In genomic region chr10:45410624-45411341, GRCm38 (mm10) we compare ENCODE assay signal across 13 mouse cellular contexts.
DNase-seq lines count a peak whose midpoint lies in the region; ATAC-seq and TF ChIP-seq lines count a peak whose summit lies in the region.
"Had no signal": no experiment of that assay in that cellular context is flagged by ENCODE, and none has a peak within 500 bp of the region (broad histone marks: within the 10 kb centered on the region; RNA-seq: fewer than 3 reads in every experiment).

No protein-coding gene starts in this region.

- TF ChIP-seq POLR2A in lung, adult 2 months (IDR thresholded peaks at IDR 0.05; ENCODE audit: borderline replicate concordance, extremely low read depth, low read depth, low read length): no peak

- H3K4me1 ChIP-seq in forebrain, embryonic 11.5 days (replicated peaks; ENCODE audit: control insufficient read depth, insufficient read depth, low read length): peaks cover 4% of the 10 kb centered on the region; the same call in 1 of the 2 replicates
- no peaks in the 10 kb centered on the region for H3K4me1 ChIP-seq in hindbrain, postnatal 0 days (ENCODE audit: insufficient read depth, low read length)
- H3K4me1 ChIP-seq in neural tube, embryonic 15.5 days: no peaks in the 10 kb centered on the region
- no peaks in the 10 kb centered on the region for H3K4me1 ChIP-seq in lung, adult 2 months (ENCODE audit: control insufficient read depth, insufficient read depth, low read length)
- H3K4me1 ChIP-seq: embryonic facial prominence, embryonic 15.5 days; heart, embryonic 13.5 days had no signal

- H3K27ac ChIP-seq in forebrain, embryonic 11.5 days (ENCODE audit: low read depth, low read length): peak overlapping the region; percentile 25; the same call in 1 of the 2 replicates
- no peak overlapping the region for H3K27ac ChIP-seq in hindbrain, postnatal 0 days
- no peak overlapping the region for H3K27ac ChIP-seq in neural tube, embryonic 15.5 days (replicated peaks)
- H3K27ac ChIP-seq: embryonic facial prominence, embryonic 15.5 days; heart, embryonic 13.5 days had no signal

- no peak overlapping the region for H3K4me3 ChIP-seq in forebrain, embryonic 11.5 days (ENCODE audit: low read depth, low read length)
- H3K4me3 ChIP-seq in hindbrain, postnatal 0 days (ENCODE audit: low read length): no peak overlapping the region
- H3K4me3 ChIP-seq in neural tube, embryonic 15.5 days (replicated peaks): no peak overlapping the region
- H3K4me3 ChIP-seq in lung, adult 2 months (replicated peaks; ENCODE audit: extremely low read depth, low read depth, low read length): no peak overlapping the region
- H3K4me3 ChIP-seq: embryonic facial prominence, embryonic 15.5 days; heart, embryonic 13.5 days had no signal

- no peak for TF ChIP-seq CTCF in hindbrain, postnatal 0 days (IDR thresholded peaks at IDR 0.05; ENCODE audit: low read depth)
- no peak for TF ChIP-seq CTCF in lung, adult 2 months (IDR thresholded peaks at IDR 0.05; ENCODE audit: insufficient read depth, low read length)

- H3K9me3 ChIP-seq in forebrain, embryonic 11.5 days (ENCODE audit: control insufficient read depth, low read length): no peaks in the 10 kb centered on the region
- no peaks in the 10 kb centered on the region for H3K9me3 ChIP-seq in hindbrain, postnatal 0 days (ENCODE audit: low read length)
- H3K9me3 ChIP-seq in neural tube, embryonic 15.5 days (replicated peaks): no peaks in the 10 kb centered on the region
- H3K9me3 ChIP-seq: embryonic facial prominence, embryonic 15.5 days; heart, embryonic 13.5 days had no signal

- no peaks in the 10 kb centered on the region for H3K27me3 ChIP-seq in forebrain, embryonic 11.5 days (ENCODE audit: control insufficient read depth, insufficient read depth, low read length)
- H3K27me3 ChIP-seq in hindbrain, postnatal 0 days (ENCODE audit: insufficient read depth, low read length): no peaks in the 10 kb centered on the region
- no peaks in the 10 kb centered on the region for H3K27me3 ChIP-seq in neural tube, embryonic 15.5 days (replicated peaks)
- H3K27me3 ChIP-seq: embryonic facial prominence, embryonic 15.5 days; heart, embryonic 13.5 days had no signal

- peak; percentile 91 for ATAC-seq in forebrain, embryonic 11.5 days (replicated peaks; ENCODE audit: low FRiP score)
- ATAC-seq in hindbrain, postnatal 0 days: peak; percentile 82; the same call in 1 of the 2 replicates
- ATAC-seq in neural tube, embryonic 15.5 days (ENCODE audit: low FRiP score): no peak
- ATAC-seq: activated CD4-positive, CD25-positive, alpha-beta regulatory T cell, adult 4 months had no signal

- WGBS in forebrain, embryonic 11.5 days: 5% methylated on average over 10 of the region's 10 CpGs
- 14% methylated on average over 10 of the region's 10 CpGs for WGBS in hindbrain, postnatal 0 days
- 6% methylated on average over 10 of the region's 10 CpGs for WGBS in neural tube, embryonic 15.5 days
- WGBS in lung, adult 2 months: 66% methylated on average over 10 of the region's 10 CpGs

- no peaks in the 10 kb centered on the region for H3K36me3 ChIP-seq in forebrain, embryonic 11.5 days (ENCODE audit: control insufficient read depth, insufficient read depth, low read length)
- no peaks in the 10 kb centered on the region for H3K36me3 ChIP-seq in hindbrain, postnatal 0 days (ENCODE audit: insufficient read depth, low read length)
- H3K36me3 ChIP-seq in neural tube, embryonic 15.5 days: no peaks in the 10 kb centered on the region
- H3K36me3 ChIP-seq: embryonic facial prominence, embryonic 15.5 days; heart, embryonic 13.5 days had no signal

- no peak overlapping the region for H3K4me2 ChIP-seq in forebrain, embryonic 11.5 days (ENCODE audit: low read depth, low read length, severe bottlenecking)
- H3K4me2 ChIP-seq in hindbrain, postnatal 0 days (ENCODE audit: low read depth, low read length): 0 out of 2 replicates have a peak overlapping the region, but pooled peaks have one; percentile 37
- H3K4me2 ChIP-seq in neural tube, embryonic 15.5 days: peak overlapping the region; percentile 25; the same call in 1 of the 2 replicates
- H3K4me2 ChIP-seq: embryonic facial prominence, embryonic 15.5 days; heart, embryonic 13.5 days had no signal

- DNase-seq in embryo, embryonic 10 days (ENCODE audit: low spot score): peak; percentile 90
- DNase-seq in forebrain, embryonic 11.5 days (ENCODE audit: low spot score): peak; percentile 59
- DNase-seq in hindbrain, postnatal 0 days (ENCODE audit: low spot score): peak; percentile 60
- no peak for DNase-seq in adrenal gland, adult (ENCODE audit: inconsistent age in 2 of 2, low spot score in 1 of 2)
- DNase-seq in adrenal gland, adult 18-20 months (ENCODE audit: low spot score in 2 of 2): no peak
- no peak for DNase-seq in lung, adult 2 months
- DNase-seq: kidney, adult 2 months; right cerebral cortex, adult 18-20 months; thymus, postnatal 36 days had no signal

- H3K9ac ChIP-seq in forebrain, embryonic 11.5 days (ENCODE audit: low read length): no peak overlapping the region
- H3K9ac ChIP-seq in hindbrain, postnatal 0 days (replicated peaks; ENCODE audit: low read length): no peak overlapping the region
- no peak overlapping the region for H3K9ac ChIP-seq in neural tube, embryonic 15.5 days (replicated peaks)
- H3K9ac ChIP-seq: embryonic facial prominence, embryonic 15.5 days; heart, embryonic 13.5 days had no signal

Comparison
In these comparisons a context has a peak if more than half of its experiments do, and no peak if none do; other contexts are left out.
1. DNase-seq: peak in embryo, embryonic 10 days (single experiment), forebrain, embryonic 11.5 days (single experiment) and hindbrain, postnatal 0 days (single experiment); none in adrenal gland, adult (0 of 2), adrenal gland, adult 18-20 months (0 of 2) and lung, adult 2 months (single experiment).